Mouse (Mus musculus) retina, embryonic 14.5 days (tissue): ENCODE data around the gene Dhx15.
A peak's percentile ranks its signal among the peaks of the same experiment; 100 is the strongest.

Experiments
- DNase-seq: peaks from one replicate; pipeline ENCODE4 v3.0.0-alpha.2; 2015; ENCODE audit warnings: low spot score

The Dhx15 gene

GRCm38 (mm10) chr5:52141936-52142335 is 48.4 kb downstream of the Dhx15 start:
- no peak for DNase-seq

- DNase-seq = no peak
These were observed 51.5 kb downstream of the Dhx15 start for GRCm38 (mm10) chr5:52138819-52139218.

GRCm38 (mm10) chr5:52138134-52138533 is 52.2 kb downstream of the Dhx15 start:
- DNase-seq = no peak

- DNase-seq = no peak
These were observed 54.7 kb downstream of the Dhx15 start for GRCm38 (mm10) chr5:52135460-52136141.

- DNase-seq = no peak
These were observed 57.5 kb downstream of the Dhx15 start for GRCm38 (mm10) chr5:52132840-52133239.

- peak; percentile 72 for DNase-seq
These were observed 58.2 kb downstream of the Dhx15 start for GRCm38 (mm10) chr5:52132092-52132491.

- no peak for DNase-seq
These were observed 58.9 kb downstream of the Dhx15 start for GRCm38 (mm10) chr5:52131389-52131788.

- no peak for DNase-seq
These were observed 59.8 kb downstream of the Dhx15 start for GRCm38 (mm10) chr5:52130496-52130895.

GRCm38 (mm10) chr5:52126263-52126662 is 64.1 kb downstream of the Dhx15 start:
- DNase-seq = no peak

- DNase-seq = no peak
These were observed 64.5 kb downstream of the Dhx15 start for GRCm38 (mm10) chr5:52125854-52126253.

GRCm38 (mm10) chr5:52122146-52122545 is 68.2 kb downstream of the Dhx15 start:
- DNase-seq = no peak

- DNase-seq = peak; percentile 16
These were observed 70.5 kb downstream of the Dhx15 start for GRCm38 (mm10) chr5:52119822-52120221.

- no peak for DNase-seq
These were observed 71.1 kb downstream of the Dhx15 start for GRCm38 (mm10) chr5:52119192-52119591.

GRCm38 (mm10) chr5:52117829-52118228 is 72.5 kb downstream of the Dhx15 start:
- DNase-seq = no peak

- peak; percentile 43 for DNase-seq
These were observed 73.9 kb downstream of the Dhx15 start for GRCm38 (mm10) chr5:52116404-52116803.

- peak; percentile 86 for DNase-seq
These were observed 74.4 kb downstream of the Dhx15 start for GRCm38 (mm10) chr5:52115821-52116317.

GRCm38 (mm10) chr5:52114751-52115451 is 75.4 kb downstream of the Dhx15 start:
- DNase-seq = peak; percentile 31

GRCm38 (mm10) chr5:52113851-52114731 is 76.2 kb downstream of the Dhx15 start:
- peak; percentile 45 for DNase-seq

- peak; percentile 55 for DNase-seq
These were observed 77.1 kb downstream of the Dhx15 start for GRCm38 (mm10) chr5:52112953-52113841.

- peak; percentile 22 for DNase-seq
These were observed 78.0 kb downstream of the Dhx15 start for GRCm38 (mm10) chr5:52112191-52112760.
